Mouse (Mus musculus) MEL (cell line): ENCODE results near the gene Klc1. TPM values are rescaled to one million over a fixed set of nuclear protein-coding genes. Genes with fewer than 3 reads are reported as not detected.

Experiments
- DNase-seq: peaks from one replicate; pipeline ENCODE4 v3.0.0; 2011; ENCODE audit warnings: low read depth, low spot score
- H3K27ac ChIP-seq: 2 replicates; pipeline ENCODE4 v1.5.1; 2012; ENCODE audit warnings: low read depth, mild to moderate bottlenecking, control low read depth, low read length, moderate library complexity; ENCODE audit not compliant: control insufficient read depth
- H3K27me3 ChIP-seq, 2 experiments: fragments of 150-350 bp in 1 of 2; sonication (generic) in 1 of 2; 2 replicates each; pipeline ENCODE4 v1.6.1; 2012; ENCODE audit warnings: low read length in 2 of 2, mild to moderate bottlenecking in 2 of 2, improper control_type of control experiment in 1 of 2, moderate library complexity in 1 of 2; ENCODE audit not compliant: insufficient read depth in 2 of 2, control insufficient read depth in 1 of 2
- H3K36me3 ChIP-seq, 2 experiments: 2 replicates each; pipeline ENCODE4 v1.6.1; 2012 to 2014; ENCODE audit warnings: low read length in 2 of 2, improper control_type of control experiment in 1 of 2, inconsistent platforms in 1 of 2, mild to moderate bottlenecking in 1 of 2; ENCODE audit not compliant: insufficient read depth in 2 of 2, control insufficient read depth in 1 of 2
- H3K4me1 ChIP-seq, 2 experiments: fragments of 150-350 bp in 1 of 2; sonication (generic) in 1 of 2; 2 replicates each; pipeline ENCODE4 v1.6.1; 2012; ENCODE audit warnings: low read length in 2 of 2, improper control_type of control experiment in 1 of 2, mild to moderate bottlenecking in 1 of 2; ENCODE audit not compliant: insufficient read depth in 2 of 2, control insufficient read depth in 1 of 2
- H3K4me3 ChIP-seq, 2 experiments: fragments of 150-350 bp in 1 of 2; sonication (generic) in 1 of 2; 2 replicates each; pipeline ENCODE4 v1.5.1; 2012; ENCODE audit warnings: low read depth in 2 of 2, low read length in 2 of 2, mild to moderate bottlenecking in 2 of 2, moderate library complexity in 2 of 2, control low read depth in 1 of 2, improper control_type of control experiment in 1 of 2; ENCODE audit not compliant: control insufficient read depth in 1 of 2, insufficient read depth in 1 of 2
- H3K79me2 ChIP-seq: 2 replicates; pipeline ENCODE4 v1.6.1; 2012; ENCODE audit warnings: mild to moderate bottlenecking, low read length, moderate library complexity; ENCODE audit not compliant: control insufficient read depth, poor library complexity, insufficient read depth
- H3K9ac ChIP-seq: 2 replicates; pipeline ENCODE4 v1.6.1; 2012; ENCODE audit warnings: low read depth, mild to moderate bottlenecking, control low read depth, low read length, moderate library complexity; ENCODE audit not compliant: control insufficient read depth, poor library complexity, severe bottlenecking
- H3K9me3 ChIP-seq: fragments of 150-350 bp; sonication (generic); replicated peaks from 2 replicates; pipeline ENCODE4 v1.6.1; 2012; ENCODE audit warnings: mild to moderate bottlenecking, low read length, improper control_type of control experiment, moderate library complexity; ENCODE audit not compliant: insufficient read depth
- BHLHE40 ChIP-seq: IDR thresholded peaks from 2 replicates; pipeline ENCODE4 v1.6.1; 2012; ENCODE audit warnings: low read depth, mild to moderate bottlenecking, inconsistent platforms, low read length, improper control_type of control experiment, borderline replicate concordance
- CHD1 ChIP-seq: IDR thresholded peaks from 2 replicates; pipeline ENCODE4 v1.6.1; 2012; ENCODE audit warnings: low read depth, mild to moderate bottlenecking, inconsistent platforms, low read length, improper control_type of control experiment
- CHD2 ChIP-seq: IDR thresholded peaks from 2 replicates; pipeline ENCODE4 v1.6.1; 2011; ENCODE audit warnings: low read length, improper control_type of control experiment
- CTCF ChIP-seq, 3 experiments: IDR thresholded peaks in 2 of 3; conservative IDR thresholded peaks in 1 of 3; 2 replicates each; pipeline ENCODE4 v1.5.1; 2011 to 2012; ENCODE audit warnings: low read length in 3 of 3, low read depth in 2 of 3, mild to moderate bottlenecking in 2 of 3, improper control_type of control experiment in 1 of 3, inconsistent platforms in 1 of 3, mixed read lengths in 1 of 3, moderate library complexity in 1 of 3; ENCODE audit not compliant: control insufficient read depth in 1 of 3, insufficient read depth in 1 of 3, poor library complexity in 1 of 3, severe bottlenecking in 1 of 3
- E2F4 ChIP-seq: IDR thresholded peaks from 2 replicates; pipeline ENCODE4 v1.6.1; 2011; ENCODE audit warnings: low read depth, low read length, improper control_type of control experiment, borderline replicate concordance
- ELF1 ChIP-seq: IDR thresholded peaks from 2 replicates; pipeline ENCODE4 v1.6.1; 2014; ENCODE audit warnings: low read depth, mild to moderate bottlenecking, inconsistent platforms, low read length, improper control_type of control experiment, moderate library complexity
- EP300 ChIP-seq, 2 experiments: IDR thresholded peaks; 2 replicates each; pipeline ENCODE4 v1.6.1; 2011; ENCODE audit warnings: improper control_type of control experiment in 2 of 2, low read length in 2 of 2, low read depth in 1 of 2, mild to moderate bottlenecking in 1 of 2
- GATA1 ChIP-seq: IDR thresholded peaks from 2 replicates; pipeline ENCODE4 v1.6.1; 2011; ENCODE audit warnings: low read depth, low read length, improper control_type of control experiment
- HCFC1 ChIP-seq: IDR thresholded peaks from 2 replicates; pipeline ENCODE4 v1.6.1; 2012; ENCODE audit warnings: low read depth, mild to moderate bottlenecking, inconsistent platforms, low read length, improper control_type of control experiment, moderate library complexity
- KAT2A ChIP-seq: conservative IDR thresholded peaks from 2 replicates; pipeline ENCODE4 v1.6.1; 2012; ENCODE audit warnings: low read depth, low read length, improper control_type of control experiment, inconsistent platforms
- MAFK ChIP-seq: IDR thresholded peaks from 2 replicates; pipeline ENCODE4 v1.6.1; 2011; ENCODE audit warnings: low read depth, mild to moderate bottlenecking, low read length, improper control_type of control experiment, borderline replicate concordance
- MAX ChIP-seq: IDR thresholded peaks from 2 replicates; pipeline ENCODE4 v1.6.1; 2011; ENCODE audit warnings: low read length, improper control_type of control experiment
- MAZ ChIP-seq: IDR thresholded peaks from 2 replicates; pipeline ENCODE4 v1.6.1; 2012; ENCODE audit warnings: low read depth, mild to moderate bottlenecking, inconsistent platforms, low read length, improper control_type of control experiment
- MEF2A ChIP-seq: IDR thresholded peaks from 2 replicates; pipeline ENCODE4 v1.6.1; 2014; ENCODE audit warnings: low read depth, mild to moderate bottlenecking, inconsistent platforms, low read length, improper control_type of control experiment; ENCODE audit not compliant: poor library complexity, insufficient replicate concordance, severe bottlenecking; ENCODE audit errors: extremely low read depth
- MXI1 ChIP-seq: IDR thresholded peaks from 2 replicates; pipeline ENCODE4 v1.6.1; 2011; ENCODE audit warnings: mild to moderate bottlenecking, low read depth, low read length, improper control_type of control experiment
- MYB ChIP-seq: IDR thresholded peaks from 2 replicates; pipeline ENCODE4 v1.6.1; 2011; ENCODE audit warnings: mild to moderate bottlenecking, low read depth, low read length, improper control_type of control experiment
- MYC ChIP-seq: IDR thresholded peaks from 2 replicates; pipeline ENCODE4 v1.6.1; 2011; ENCODE audit warnings: low read depth, mild to moderate bottlenecking, low read length, improper control_type of control experiment, moderate library complexity
- POLR2A ChIP-seq, 2 experiments: IDR thresholded peaks; 2 replicates each; pipeline ENCODE4 v1.6.1; 2011 to 2012; ENCODE audit warnings: low read length in 2 of 2, mild to moderate bottlenecking in 2 of 2, control low read depth in 1 of 2, improper control_type of control experiment in 1 of 2, low read depth in 1 of 2, moderate library complexity in 1 of 2; ENCODE audit not compliant: control insufficient read depth in 1 of 2, insufficient read depth in 1 of 2, poor library complexity in 1 of 2
- POLR2AphosphoS2 ChIP-seq: IDR thresholded peaks from 2 replicates; pipeline ENCODE4 v1.6.1; 2011; ENCODE audit warnings: low read length, improper control_type of control experiment
- RAD21 ChIP-seq: IDR thresholded peaks from 2 replicates; pipeline ENCODE4 v1.6.1; 2011; ENCODE audit warnings: mild to moderate bottlenecking, low read depth, low read length, improper control_type of control experiment
- RCOR1 ChIP-seq: IDR thresholded peaks from 2 replicates; pipeline ENCODE4 v1.6.1; 2012; ENCODE audit warnings: low read depth, mild to moderate bottlenecking, inconsistent platforms, low read length, improper control_type of control experiment
- TBP ChIP-seq: IDR thresholded peaks from 2 replicates; pipeline ENCODE4 v1.8.0; 2011; ENCODE audit warnings: low read depth, low read length, improper control_type of control experiment
- TCF12 ChIP-seq: IDR thresholded peaks from 2 replicates; pipeline ENCODE4 v1.6.1; 2014; ENCODE audit warnings: low read depth, mild to moderate bottlenecking, inconsistent platforms, low read length, improper control_type of control experiment, moderate library complexity
- UBTF ChIP-seq: IDR thresholded peaks from 2 replicates; pipeline ENCODE4 v1.6.1; 2012; ENCODE audit warnings: low read depth, mild to moderate bottlenecking, inconsistent platforms, low read length, improper control_type of control experiment, moderate library complexity, borderline replicate concordance; ENCODE audit not compliant: insufficient read depth
- USF1 ChIP-seq: IDR thresholded peaks from 2 replicates; pipeline ENCODE4 v1.6.1; 2014; ENCODE audit warnings: low read depth, mild to moderate bottlenecking, inconsistent platforms, low read length, improper control_type of control experiment, moderate library complexity
- USF2 ChIP-seq, 2 experiments: IDR thresholded peaks; 2 replicates each; pipeline ENCODE4 v1.6.1; 2011 to 2012; ENCODE audit warnings: improper control_type of control experiment in 2 of 2, low read length in 2 of 2, borderline replicate concordance in 1 of 2, inconsistent platforms in 1 of 2, low read depth in 1 of 2, mild to moderate bottlenecking in 1 of 2; ENCODE audit not compliant: insufficient read depth in 1 of 2
- ZC3H11A ChIP-seq: IDR thresholded peaks from 2 replicates; pipeline ENCODE4 v1.6.1; 2012; ENCODE audit warnings: low read depth, mild to moderate bottlenecking, inconsistent platforms, low read length, improper control_type of control experiment
- ZKSCAN1 ChIP-seq: IDR thresholded peaks from 2 replicates; pipeline ENCODE4 v1.6.1; 2012; ENCODE audit warnings: low read depth, mild to moderate bottlenecking, inconsistent platforms, low read length, improper control_type of control experiment, moderate library complexity
- ZNF384 ChIP-seq: IDR thresholded peaks from 2 replicates; pipeline ENCODE4 v1.6.1; 2012; ENCODE audit warnings: low read depth, mild to moderate bottlenecking, inconsistent platforms, low read length, improper control_type of control experiment
- polyA plus RNA-seq, 2 experiments: library from polyadenylated mRNA; stranded (reverse) in 1 of 2; unstranded in 1 of 2; fragments of >175 nt in 1 of 2; fragments of >200 nt in 1 of 2; gene quantifications; 2 replicates each; pipeline versions ENCODE4 v1.2.1 to v1.2.4; 2012; ENCODE audit warnings: low replicate concordance in 2 of 2, low read depth in 1 of 2; ENCODE audit not compliant: insufficient read length in 2 of 2, insufficient read depth in 1 of 2, missing spikeins in 1 of 2
- total RNA-seq: library from RNA; depleted of rRNA; stranded (reverse); fragments of 300-350 nt; gene quantifications from 2 replicates; pipeline ENCODE4 v1.2.3, GENCODE M21; 2012

The Klc1 gene
- total and polyA plus RNA-seq, 3 experiments: 30.7 to 60.4 TPM; not detected in 1

- no peak overlapping the region for H3K27ac ChIP-seq
- peaks cover 0 to 3% of the 10 kb centered on the region in 2 experiments; a peak in 2 of 4 replicates for H3K36me3 ChIP-seq
- H3K9ac ChIP-seq: no peak overlapping the region
- H3K9me3 ChIP-seq: no peaks in the 10 kb centered on the region
- H3K4me1 ChIP-seq: 0 out of 4 replicates have a peak, but pooled peaks cover 0 to 2% of the 10 kb centered on the region in 2 experiments
- no peaks in the 10 kb centered on the region for H3K79me2 ChIP-seq
- no peak for DNase-seq
- no peaks in the 10 kb centered on the region for H3K27me3 ChIP-seq
- no peak for TF ChIP-seq UBTF
- TF ChIP-seq USF1: no peak
- no peak for TF ChIP-seq MYB
- TF ChIP-seq ZKSCAN1: no peak
- no peak for TF ChIP-seq CHD1
- no peak for TF ChIP-seq TCF12
- TF ChIP-seq HCFC1: no peak
- TF ChIP-seq CTCF (IDR thresholded peaks at IDR 0.05 in 2 of 3, conservative IDR thresholded peaks at IDR 0.05 in 1 of 3; ENCODE audit: control insufficient read depth in 1 of 3, insufficient read depth in 1 of 3, low read depth in 2 of 3, low read length in 3 of 3, poor library complexity in 1 of 3, severe bottlenecking in 1 of 3): no peak
- TF ChIP-seq MAFK: no peak
- no peak for TF ChIP-seq ELF1
- no peak for TF ChIP-seq BHLHE40
- TF ChIP-seq MAX: no peak
- TF ChIP-seq USF2 (IDR thresholded peaks at IDR 0.05; ENCODE audit: borderline replicate concordance in 1 of 2, insufficient read depth in 1 of 2, low read depth in 1 of 2, low read length in 2 of 2): no peak
- TF ChIP-seq RCOR1: no peak
- no peak for TF ChIP-seq TBP
- no peak for TF ChIP-seq POLR2AphosphoS2
- no peak overlapping the region for H3K4me3 ChIP-seq
These were observed 31.4 kb downstream of the Klc1 start for GRCm38 (mm10) chr12:111790090-111790489.

- H3K4me3 ChIP-seq: no peak overlapping the region
- H3K27ac ChIP-seq: no peak overlapping the region
- H3K79me2 ChIP-seq: no peaks in the 10 kb centered on the region
- 0 out of 4 replicates have a peak, but pooled peaks cover 0 to 2% of the 10 kb centered on the region in 2 experiments for H3K4me1 ChIP-seq
- no peaks in the 10 kb centered on the region for H3K9me3 ChIP-seq
- DNase-seq: no peak
- no peak overlapping the region for H3K9ac ChIP-seq
- H3K36me3 ChIP-seq: peaks cover 0 to 3% of the 10 kb centered on the region in 2 experiments; a peak in 2 of 4 replicates
- no peaks in the 10 kb centered on the region for H3K27me3 ChIP-seq
- TF ChIP-seq GATA1 (no peak), MXI1 (no peak), E2F4 (no peak), POLR2A (IDR thresholded peaks at IDR 0.05; ENCODE audit: control insufficient read depth in 1 of 2, insufficient read depth in 1 of 2, low read depth in 1 of 2, low read length in 2 of 2, poor library complexity in 1 of 2) (no peak), MYC (no peak), MAFK (no peak), TBP (no peak), ZNF384 (no peak), HCFC1 (no peak), CHD2 (no peak), KAT2A (no peak), POLR2AphosphoS2 (no peak), MEF2A (no peak), MAZ (no peak), EP300 (IDR thresholded peaks at IDR 0.05; ENCODE audit: low read depth in 1 of 2, low read length in 2 of 2) (no peak), USF1 (no peak), ZC3H11A (no peak), RCOR1 (no peak), RAD21 (no peak), ZKSCAN1 (no peak)
These were observed 32.0 kb downstream of the Klc1 start for GRCm38 (mm10) chr12:111790631-111791030.
